Mouse (Mus musculus) B cell, adult 2 months (primary cell): ENCODE results near the gene Ctnnd2.

ENCODE experiments used
- DNase-seq, 2 experiments: peaks; one replicate each; pipeline ENCODE4 v3.0.0; 2022

Gene Ctnnd2

GRCm38 (mm10) chr15:30268822-30269221, 96.4 kb downstream of the Ctnnd2 start:
- DNase-seq, result no peak

- DNase-seq, result no peak
Measured at GRCm38 (mm10) chr15:30271141-30271572, 98.8 kb downstream of the Ctnnd2 start.

GRCm38 (mm10) chr15:30272326-30272725, 99.9 kb downstream of the Ctnnd2 start:
- DNase-seq, result no peak

GRCm38 (mm10) chr15:30275721-30276120, 103.3 kb downstream of the Ctnnd2 start:
- no peak for DNase-seq

GRCm38 (mm10) chr15:30276691-30277090, 104.3 kb downstream of the Ctnnd2 start:
- DNase-seq, result no peak

GRCm38 (mm10) chr15:30278610-30279009, 106.2 kb downstream of the Ctnnd2 start:
- DNase-seq, result no peak

GRCm38 (mm10) chr15:30285572-30286244, 113.3 kb downstream of the Ctnnd2 start:
- DNase-seq, result no peak

- DNase-seq, result no peak
Measured at GRCm38 (mm10) chr15:30286245-30286642, 113.9 kb downstream of the Ctnnd2 start.

- DNase-seq, result no peak
Measured at GRCm38 (mm10) chr15:30302824-30303223, 130.4 kb downstream of the Ctnnd2 start.

GRCm38 (mm10) chr15:30306437-30306836, 134.0 kb downstream of the Ctnnd2 start:
- no peak for DNase-seq

- no peak for DNase-seq
Measured at GRCm38 (mm10) chr15:30322543-30322942, 150.2 kb downstream of the Ctnnd2 start.

GRCm38 (mm10) chr15:30333336-30334310, 161.2 kb downstream of the Ctnnd2 start:
- no peak for DNase-seq

GRCm38 (mm10) chr15:30338585-30339197, 166.3 kb downstream of the Ctnnd2 start:
- DNase-seq, result no peak

GRCm38 (mm10) chr15:30345754-30346153, 173.4 kb downstream of the Ctnnd2 start:
- DNase-seq, result no peak

GRCm38 (mm10) chr15:30364491-30364890, 192.1 kb downstream of the Ctnnd2 start:
- DNase-seq, result no peak

GRCm38 (mm10) chr15:30369997-30370396, 197.6 kb downstream of the Ctnnd2 start:
- no peak for DNase-seq

- no peak for DNase-seq
Measured at GRCm38 (mm10) chr15:30371151-30371550, 198.8 kb downstream of the Ctnnd2 start.

GRCm38 (mm10) chr15:30373654-30374215, 201.3 kb downstream of the Ctnnd2 start:
- no peak for DNase-seq

- no peak for DNase-seq
Measured at GRCm38 (mm10) chr15:30374907-30375306, 202.5 kb downstream of the Ctnnd2 start.

GRCm38 (mm10) chr15:30383075-30383842, 210.9 kb downstream of the Ctnnd2 start:
- no peak for DNase-seq

GRCm38 (mm10) chr15:30384386-30384785, 212.0 kb downstream of the Ctnnd2 start:
- no peak for DNase-seq

- no peak for DNase-seq
Measured at GRCm38 (mm10) chr15:30386489-30386888, 214.1 kb downstream of the Ctnnd2 start.
